Mouse (Mus musculus): ENCODE results near the gene App. TPM values are rescaled to one million over a fixed set of nuclear protein-coding genes. Genes with fewer than 3 reads are reported as not detected.

App gene
- polyA plus RNA-seq, 1 experiment from 2014 or later: 132 TPM

GRCm38 (mm10) chr16:84992888-84993287 lies 180.7 kb downstream of the App start:
- 0 out of 2 replicates have a peak, but pooled peaks cover 4% of the 10 kb centered on the region for H3K36me3 ChIP-seq (ENCODE audit: control insufficient read depth, insufficient read depth, low read length)
- H3K4me2 ChIP-seq (ENCODE audit: low read length): no peak overlapping the region
- 91% methylated on average over 7 of the region's 7 CpGs for WGBS
- no peaks in the 10 kb centered on the region for H3K27me3 ChIP-seq (replicated peaks; ENCODE audit: control insufficient read depth, insufficient read depth, low read length)
- DNase-seq (ENCODE audit: low spot score): no peak
- no peaks in the 10 kb centered on the region for H3K9me3 ChIP-seq (ENCODE audit: control insufficient read depth, low read length)
- no peak for ATAC-seq (replicated peaks; ENCODE audit: low FRiP score, low TSS enrichment, low read depth)
- peaks cover 6% of the 10 kb centered on the region for H3K4me1 ChIP-seq (replicated peaks; ENCODE audit: control insufficient read depth, insufficient read depth, low read length)
- H3K27ac ChIP-seq (ENCODE audit: low read depth): no peak overlapping the region
- no peak overlapping the region for H3K9ac ChIP-seq (ENCODE audit: low read length)
- H3K4me3 ChIP-seq (ENCODE audit: low read depth, low read length): no peak overlapping the region

GRCm38 (mm10) chr16:84991011-84991410 lies 182.6 kb downstream of the App start:
- 85% methylated on average over 4 of the region's 4 CpGs for WGBS
- Histone ChIP-seq H3K27me3 (replicated peaks; ENCODE audit: control insufficient read depth, insufficient read depth, low read length) (no peaks in the 10 kb centered on the region), H3K4me2 (ENCODE audit: low read length) (no peak overlapping the region), H3K9me3 (ENCODE audit: control insufficient read depth, low read length) (no peaks in the 10 kb centered on the region), H3K9ac (ENCODE audit: low read length) (no peak overlapping the region), H3K4me3 (ENCODE audit: low read depth, low read length) (no peak overlapping the region), H3K4me1 (replicated peaks; ENCODE audit: control insufficient read depth, insufficient read depth, low read length) (peaks cover 9% of the 10 kb centered on the region), H3K36me3 (ENCODE audit: control insufficient read depth, insufficient read depth, low read length) (0 out of 2 replicates have a peak, but pooled peaks cover 8% of the 10 kb centered on the region), H3K27ac (ENCODE audit: low read depth) (no peak overlapping the region)
- DNase-seq (ENCODE audit: low spot score): no peak
- no peak for ATAC-seq (replicated peaks; ENCODE audit: low FRiP score, low TSS enrichment, low read depth)

GRCm38 (mm10) chr16:84989938-84990337 lies 183.6 kb downstream of the App start:
- Histone ChIP-seq H3K4me2 (ENCODE audit: low read length) (no peak overlapping the region), H3K9ac (ENCODE audit: low read length) (no peak overlapping the region), H3K9me3 (ENCODE audit: control insufficient read depth, low read length) (no peaks in the 10 kb centered on the region), H3K36me3 (ENCODE audit: control insufficient read depth, insufficient read depth, low read length) (0 out of 2 replicates have a peak, but pooled peaks cover 8% of the 10 kb centered on the region), H3K27ac (ENCODE audit: low read depth) (no peak overlapping the region), H3K4me3 (ENCODE audit: low read depth, low read length) (no peak overlapping the region), H3K4me1 (replicated peaks; ENCODE audit: control insufficient read depth, insufficient read depth, low read length) (0 out of 2 replicates have a peak, but pooled peaks cover 5% of the 10 kb centered on the region), H3K27me3 (replicated peaks; ENCODE audit: control insufficient read depth, insufficient read depth, low read length) (no peaks in the 10 kb centered on the region)
- DNase-seq (ENCODE audit: low spot score) (no peak), ATAC-seq (replicated peaks; ENCODE audit: low FRiP score, low TSS enrichment, low read depth) (no peak)
- WGBS: 69% methylated on average over 6 of the region's 6 CpGs

- H3K4me3 ChIP-seq (ENCODE audit: low read depth, low read length): no peak overlapping the region
- 85% methylated on average over 10 of the region's 10 CpGs for WGBS
- ATAC-seq (replicated peaks; ENCODE audit: low FRiP score, low TSS enrichment, low read depth) (no peak), DNase-seq (ENCODE audit: low spot score) (no peak)
- no peaks in the 10 kb centered on the region for H3K9me3 ChIP-seq (ENCODE audit: control insufficient read depth, low read length)
- 0 out of 2 replicates have a peak, but pooled peaks cover 8% of the 10 kb centered on the region for H3K36me3 ChIP-seq (ENCODE audit: control insufficient read depth, insufficient read depth, low read length)
- H3K4me1 ChIP-seq (replicated peaks; ENCODE audit: control insufficient read depth, insufficient read depth, low read length): 0 out of 2 replicates have a peak, but pooled peaks cover 5% of the 10 kb centered on the region
- no peak overlapping the region for H3K27ac ChIP-seq (ENCODE audit: low read depth)
- no peaks in the 10 kb centered on the region for H3K27me3 ChIP-seq (replicated peaks; ENCODE audit: control insufficient read depth, insufficient read depth, low read length)
- no peak overlapping the region for H3K4me2 ChIP-seq (ENCODE audit: low read length)
- H3K9ac ChIP-seq (ENCODE audit: low read length): no peak overlapping the region
These were observed 184.1 kb downstream of the App start for GRCm38 (mm10) chr16:84989476-84989875.

GRCm38 (mm10) chr16:84987724-84988287 lies 185.8 kb downstream of the App start:
- Histone ChIP-seq H3K27ac (ENCODE audit: low read depth) (no peak overlapping the region), H3K4me2 (ENCODE audit: low read length) (no peak overlapping the region), H3K9ac (ENCODE audit: low read length) (no peak overlapping the region), H3K4me3 (ENCODE audit: low read depth, low read length) (no peak overlapping the region), H3K27me3 (replicated peaks; ENCODE audit: control insufficient read depth, insufficient read depth, low read length) (no peaks in the 10 kb centered on the region), H3K9me3 (ENCODE audit: control insufficient read depth, low read length) (no peaks in the 10 kb centered on the region), H3K4me1 (replicated peaks; ENCODE audit: control insufficient read depth, insufficient read depth, low read length) (0 out of 2 replicates have a peak, but pooled peaks cover 5% of the 10 kb centered on the region), H3K36me3 (ENCODE audit: control insufficient read depth, insufficient read depth, low read length) (0 out of 2 replicates have a peak, but pooled peaks cover 6% of the 10 kb centered on the region)
- DNase-seq (ENCODE audit: low spot score): no peak
- 91% methylated on average over 8 of the region's 8 CpGs for WGBS
- no peak for ATAC-seq (replicated peaks; ENCODE audit: low FRiP score, low TSS enrichment, low read depth)

GRCm38 (mm10) chr16:84986016-84986631 lies 187.4 kb downstream of the App start:
- H3K9me3 ChIP-seq (ENCODE audit: control insufficient read depth, low read length): no peaks in the 10 kb centered on the region
- no peak overlapping the region for H3K4me3 ChIP-seq (ENCODE audit: low read depth, low read length)
- no peak for ATAC-seq (replicated peaks; ENCODE audit: low FRiP score, low TSS enrichment, low read depth)
- no peak overlapping the region for H3K4me2 ChIP-seq (ENCODE audit: low read length)
- no peaks in the 10 kb centered on the region for H3K27me3 ChIP-seq (replicated peaks; ENCODE audit: control insufficient read depth, insufficient read depth, low read length)
- 0 out of 2 replicates have a peak, but pooled peaks cover 5% of the 10 kb centered on the region for H3K4me1 ChIP-seq (replicated peaks; ENCODE audit: control insufficient read depth, insufficient read depth, low read length)
- 0 out of 2 replicates have a peak, but pooled peaks cover 4% of the 10 kb centered on the region for H3K36me3 ChIP-seq (ENCODE audit: control insufficient read depth, insufficient read depth, low read length)
- H3K9ac ChIP-seq (ENCODE audit: low read length): no peak overlapping the region
- H3K27ac ChIP-seq (ENCODE audit: low read depth): no peak overlapping the region
- WGBS: 61% methylated on average over 11 of the region's 11 CpGs
- no peak for DNase-seq (ENCODE audit: low spot score)

GRCm38 (mm10) chr16:84985340-84985739 lies 188.2 kb downstream of the App start:
- Histone ChIP-seq H3K4me1 (replicated peaks; ENCODE audit: control insufficient read depth, insufficient read depth, low read length) (0 out of 2 replicates have a peak, but pooled peaks cover 5% of the 10 kb centered on the region), H3K9ac (ENCODE audit: low read length) (no peak overlapping the region), H3K4me3 (ENCODE audit: low read depth, low read length) (no peak overlapping the region), H3K27me3 (replicated peaks; ENCODE audit: control insufficient read depth, insufficient read depth, low read length) (no peaks in the 10 kb centered on the region), H3K4me2 (ENCODE audit: low read length) (no peak overlapping the region), H3K27ac (ENCODE audit: low read depth) (no peak overlapping the region), H3K9me3 (ENCODE audit: control insufficient read depth, low read length) (no peaks in the 10 kb centered on the region), H3K36me3 (ENCODE audit: control insufficient read depth, insufficient read depth, low read length) (0 out of 2 replicates have a peak, but pooled peaks cover 4% of the 10 kb centered on the region)
- DNase-seq (ENCODE audit: low spot score) (no peak), ATAC-seq (replicated peaks; ENCODE audit: low FRiP score, low TSS enrichment, low read depth) (no peak)
- 94% methylated on average over 3 of the region's 3 CpGs for WGBS

- Histone ChIP-seq H3K4me3 (ENCODE audit: low read depth, low read length) (no peak overlapping the region), H3K36me3 (ENCODE audit: control insufficient read depth, insufficient read depth, low read length) (peaks cover 9% of the 10 kb centered on the region; the same call in 1 of the 2 replicates), H3K4me2 (ENCODE audit: low read length) (no peak overlapping the region), H3K9me3 (ENCODE audit: control insufficient read depth, low read length) (no peaks in the 10 kb centered on the region), H3K9ac (ENCODE audit: low read length) (no peak overlapping the region), H3K27ac (ENCODE audit: low read depth) (no peak overlapping the region), H3K4me1 (replicated peaks; ENCODE audit: control insufficient read depth, insufficient read depth, low read length) (0 out of 2 replicates have a peak, but pooled peaks cover 5% of the 10 kb centered on the region), H3K27me3 (replicated peaks; ENCODE audit: control insufficient read depth, insufficient read depth, low read length) (no peaks in the 10 kb centered on the region)
- WGBS: 69% methylated on average over 3 of the region's 3 CpGs
- DNase-seq (ENCODE audit: low spot score): no peak
- ATAC-seq (replicated peaks; ENCODE audit: low FRiP score, low TSS enrichment, low read depth): no peak
These were observed 190.1 kb downstream of the App start for GRCm38 (mm10) chr16:84983428-84983827.

All from intestine, embryonic 14.5 days (tissue).